In the genomic region with DNA sequence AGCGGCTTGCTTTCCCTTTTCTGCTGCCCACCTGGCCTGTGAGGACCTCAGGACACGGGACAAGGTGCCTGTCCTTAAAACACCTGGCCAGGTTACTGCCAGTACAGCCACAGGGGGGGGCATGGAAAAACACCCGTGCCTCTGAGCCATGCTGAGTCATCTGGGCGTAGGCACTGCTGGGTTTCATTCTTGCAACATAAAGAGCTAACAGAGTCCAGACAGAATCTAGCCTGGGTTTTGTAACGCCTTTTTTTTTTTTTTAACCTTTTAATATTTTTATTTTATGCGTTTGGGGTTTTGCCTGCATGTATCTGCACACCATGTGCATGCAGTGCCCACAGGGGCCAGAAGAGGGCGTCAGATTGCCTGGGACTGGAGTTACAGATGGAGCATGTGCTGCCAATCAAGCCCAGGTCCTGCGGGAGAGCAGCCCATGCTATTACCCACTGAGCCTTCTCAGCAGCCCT, we compare ENCODE assay signal across 9 mouse cellular contexts. TPM values are rescaled to one million over a fixed set of nuclear protein-coding genes. Genes with fewer than 3 reads are reported as not detected.
DNase-seq lines count a peak whose midpoint lies in the region; ATAC-seq and TF ChIP-seq lines count a peak whose summit lies in the region.
"Had no signal": no experiment of that assay in that cellular context is flagged by ENCODE, and none has a peak within 500 bp of the region (broad histone marks: within the 10 kb centered on the region; RNA-seq: fewer than 3 reads in every experiment).

No protein-coding gene starts in this region.

- H3K4me3 ChIP-seq in midbrain, postnatal 0 days (ENCODE audit: low read depth, low read length), result no peak overlapping the region
- no peak overlapping the region for H3K4me3 ChIP-seq in midbrain, embryonic 16.5 days (ENCODE audit: low read depth, low read length)
- H3K4me3 ChIP-seq in midbrain, embryonic 14.5 days (replicated peaks; ENCODE audit: low read depth, low read length), result no peak overlapping the region
- H3K4me3 ChIP-seq in cerebellum, adult 2 months (replicated peaks; ENCODE audit: insufficient read depth, low read depth, low read length), result no peak overlapping the region
- H3K4me3 ChIP-seq: embryonic facial prominence, embryonic 12.5 days had no signal

- no peak overlapping the region for H3K4me2 ChIP-seq in midbrain, postnatal 0 days (ENCODE audit: low read depth, low read length, poor library complexity, severe bottlenecking)
- H3K4me2 ChIP-seq in midbrain, embryonic 16.5 days (ENCODE audit: low read length), result no peak overlapping the region
- H3K4me2 ChIP-seq in midbrain, embryonic 14.5 days (ENCODE audit: low read length), result no peak overlapping the region
- H3K4me2 ChIP-seq: embryonic facial prominence, embryonic 12.5 days had no signal

- no peaks in the 10 kb centered on the region for H3K9me3 ChIP-seq in midbrain, postnatal 0 days (ENCODE audit: low read length)
- no peaks in the 10 kb centered on the region for H3K9me3 ChIP-seq in midbrain, embryonic 16.5 days (replicated peaks; ENCODE audit: control insufficient read depth, low read length, poor library complexity, severe bottlenecking)
- H3K9me3 ChIP-seq in midbrain, embryonic 14.5 days (ENCODE audit: control insufficient read depth, low read length), result no peaks in the 10 kb centered on the region
- H3K9me3 ChIP-seq: embryonic facial prominence, embryonic 12.5 days had no signal

- TF ChIP-seq CTCF in midbrain, postnatal 0 days (IDR thresholded peaks at IDR 0.05), result peak; percentile 36; the same call in 1 of the 2 replicates
- TF ChIP-seq CTCF in cerebellum, adult 2 months (IDR thresholded peaks at IDR 0.05; ENCODE audit: borderline replicate concordance, insufficient read depth, low read depth, low read length), result no peak

- no peak for ATAC-seq in midbrain, postnatal 0 days (ENCODE audit: low FRiP score)
- ATAC-seq in midbrain, embryonic 16.5 days, result no peak
- peak; percentile 66; the same call in 1 of the 2 replicates for ATAC-seq in neutrophil, adult 5-6 weeks (ENCODE audit: extremely low read depth, insufficient number of reproducible peaks, low FRiP score, poor library complexity, severe bottlenecking)
- ATAC-seq in midbrain, embryonic 14.5 days (ENCODE audit: low FRiP score, low TSS enrichment), result no peak

- H3K4me1 ChIP-seq in midbrain, postnatal 0 days (ENCODE audit: insufficient read depth, low read length), result no peaks in the 10 kb centered on the region
- no peaks in the 10 kb centered on the region for H3K4me1 ChIP-seq in midbrain, embryonic 16.5 days (ENCODE audit: control insufficient read depth, insufficient read depth, low read length)
- H3K4me1 ChIP-seq in midbrain, embryonic 14.5 days (ENCODE audit: control insufficient read depth, insufficient read depth, low read length), result no peaks in the 10 kb centered on the region
- H3K4me1 ChIP-seq in cerebellum, adult 2 months (ENCODE audit: control insufficient read depth, insufficient read depth, low read length), result no peaks in the 10 kb centered on the region
- H3K4me1 ChIP-seq: embryonic facial prominence, embryonic 12.5 days had no signal

- H3K9ac ChIP-seq in midbrain, postnatal 0 days (replicated peaks; ENCODE audit: low read length, poor library complexity, severe bottlenecking), result no peak overlapping the region
- no peak overlapping the region for H3K9ac ChIP-seq in midbrain, embryonic 16.5 days (ENCODE audit: low read depth, low read length)
- no peak overlapping the region for H3K9ac ChIP-seq in midbrain, embryonic 14.5 days (replicated peaks; ENCODE audit: low read length)
- H3K9ac ChIP-seq: embryonic facial prominence, embryonic 12.5 days had no signal

- 63% methylated on average over 8 of the region's 8 CpGs for WGBS in midbrain, postnatal 0 days
- WGBS in midbrain, embryonic 16.5 days, result 64% methylated on average over 8 of the region's 8 CpGs
- 74% methylated on average over 8 of the region's 8 CpGs for WGBS in midbrain, embryonic 14.5 days
- 67% methylated on average over 8 of the region's 8 CpGs for WGBS in cerebellum, adult 2 months

- TF ChIP-seq POLR2A in cerebellum, adult 2 months (IDR thresholded peaks at IDR 0.05; ENCODE audit: borderline replicate concordance, insufficient read depth, low read length), result no peak

- no peaks in the 10 kb centered on the region for H3K36me3 ChIP-seq in midbrain, postnatal 0 days (ENCODE audit: insufficient read depth, low read length)
- no peaks in the 10 kb centered on the region for H3K36me3 ChIP-seq in midbrain, embryonic 16.5 days (ENCODE audit: control insufficient read depth, insufficient read depth, low read length)
- H3K36me3 ChIP-seq in midbrain, embryonic 14.5 days (ENCODE audit: control insufficient read depth, insufficient read depth, low read length), result no peaks in the 10 kb centered on the region
- H3K36me3 ChIP-seq: embryonic facial prominence, embryonic 12.5 days had no signal

- H3K27me3 ChIP-seq in midbrain, postnatal 0 days (ENCODE audit: insufficient read depth, low read length), result no peaks in the 10 kb centered on the region
- H3K27me3 ChIP-seq in midbrain, embryonic 16.5 days (ENCODE audit: control insufficient read depth, insufficient read depth, low read depth, low read length), result no peaks in the 10 kb centered on the region
- H3K27me3 ChIP-seq in midbrain, embryonic 14.5 days (ENCODE audit: control insufficient read depth, insufficient read depth, low read length), result no peaks in the 10 kb centered on the region
- no peaks in the 10 kb centered on the region for H3K27me3 ChIP-seq in cerebellum, adult 2 months (ENCODE audit: control insufficient read depth, insufficient read depth, low read length)
- H3K27me3 ChIP-seq: embryonic facial prominence, embryonic 12.5 days had no signal

- no peak for DNase-seq in midbrain, postnatal 0 days (ENCODE audit: low spot score)
- peak; percentile 47 for DNase-seq in adrenal gland, adult 8-10 months
- DNase-seq in kidney, postnatal 10 days, result peak; percentile 31
- DNase-seq in layer of hippocampus, adult 9-11 months, result no peak
- no peak for DNase-seq in midbrain, embryonic 14.5 days
- no peak for DNase-seq in cerebellum, adult 2 months

- H3K27ac ChIP-seq in midbrain, postnatal 0 days (ENCODE audit: low read depth, low read length), result no peak overlapping the region
- no peak overlapping the region for H3K27ac ChIP-seq in midbrain, embryonic 16.5 days (ENCODE audit: low read length)
- no peak overlapping the region for H3K27ac ChIP-seq in midbrain, embryonic 14.5 days (replicated peaks; ENCODE audit: low read depth, low read length)
- H3K27ac ChIP-seq in cerebellum, adult 2 months (ENCODE audit: insufficient read depth, low read length), result no peak overlapping the region
- H3K27ac ChIP-seq: embryonic facial prominence, embryonic 12.5 days had no signal

RNA-seq across cellular contexts. Expression of gene Lgals3, which starts 13.4 kb away (rescaled TPM):
- total RNA-seq in midbrain, postnatal 0 days (2014; rRNA removed), result 3.7 and 14.6 TPM in 2 replicates
- 5.2 and 6.3 TPM in 2 replicates for polyA plus RNA-seq in midbrain, postnatal 0 days (2015; fragmentation: Nextera tagmentation; extraction: Ambion mirVana)
- polyA plus RNA-seq in midbrain, embryonic 16.5 days (2015; fragmentation: Nextera tagmentation; extraction: Ambion mirVana), result 2.6 and 5.0 TPM in 2 replicates
- 10 to 100 TPM; 13.9 to 50.0 (median 27.4) TPM for total RNA-seq in adrenal gland, adult 8-10 months (2022)
- total RNA-seq in neutrophil, adult 5-6 weeks (2017), result 82.9 and 109 TPM in 2 replicates
- polyA plus RNA-seq in midbrain, embryonic 14.5 days (2014; fragmentation: Nextera tagmentation; extraction: Ambion mirVana), result 3.3 and 8.4 TPM in 2 replicates
- polyA plus RNA-seq in cerebellum, adult 2 months (2012; rRNA removed), result 3.7 and 4.7 TPM in 2 replicates

RNA-seq across cellular contexts. Expression of gene Mapk1ip1l, which starts 56.1 kb away (rescaled TPM):
- total RNA-seq in midbrain, postnatal 0 days (2014; rRNA removed), result 51.0 and 57.6 TPM in 2 replicates
- 29.9 and 36.3 TPM in 2 replicates for polyA plus RNA-seq in midbrain, postnatal 0 days (2015; fragmentation: Nextera tagmentation; extraction: Ambion mirVana)
- 47.3 and 51.3 TPM in 2 replicates for polyA plus RNA-seq in midbrain, embryonic 16.5 days (2015; fragmentation: Nextera tagmentation; extraction: Ambion mirVana)
- 10 to 100 TPM; 68.5 to 86.6 (median 83.1) TPM for total RNA-seq in adrenal gland, adult 8-10 months (2022)
- 62.4 and 65.9 TPM in 2 replicates for total RNA-seq in neutrophil, adult 5-6 weeks (2017)
- 45.6 and 61.4 TPM in 2 replicates for polyA plus RNA-seq in midbrain, embryonic 14.5 days (2014; fragmentation: Nextera tagmentation; extraction: Ambion mirVana)
- polyA plus RNA-seq in cerebellum, adult 2 months (2012; rRNA removed), result 23.0 and 23.4 TPM in 2 replicates

Comparison
In these comparisons a context has a peak if more than half of its experiments do, and no peak if none do; other contexts are left out.
1. DNase-seq: peak in adrenal gland, adult 8-10 months (single experiment) and kidney, postnatal 10 days (single experiment); none in midbrain, postnatal 0 days (single experiment), layer of hippocampus, adult 9-11 months (single experiment), midbrain, embryonic 14.5 days (single experiment) and cerebellum, adult 2 months (0 of 2).